Mouse (Mus musculus): ENCODE data around the gene Ctu2.

- TF ChIP-seq POLR2A (IDR thresholded peaks at IDR 0.05; ENCODE audit: borderline replicate concordance, extremely low read depth, low read depth, low read length) (no peak), CTCF (IDR thresholded peaks at IDR 0.05; ENCODE audit: insufficient read depth, low read length) (peak; percentile 34; the same call in 1 of the 2 replicates)
Measured at GRCm38 (mm10) chr8:122433269-122433905, 42.6 kb upstream of the Ctu2 start.
